Mouse (Mus musculus) liver, embryonic 14.5 days (tissue): ENCODE measurements at regions not wholly inside any gene's neighbourhood (a gene's known extent, or its start where the extent isn't known, plus 50 kb on each side); places are given as distances from the start of the nearest gene placed in this dataset.
A peak's percentile ranks its signal among the peaks of the same experiment; 100 is the strongest.

Source experiments
- ATAC-seq: fragments of 200-750 bp; cut with Nextera tagmentation; 2 replicates; pipeline ENCODE4 v1.8.0; 2017; ENCODE audit warnings: moderate number of reproducible peaks, mild to moderate bottlenecking, moderate library complexity; ENCODE audit not compliant: insufficient read depth
- DNase-seq, 3 experiments: peaks; one replicate each; pipeline ENCODE4 v3.0.0-alpha.2; 2012 to 2013; ENCODE audit warnings: low read depth in 3 of 3, low spot score in 3 of 3
- H3K27ac ChIP-seq: fragments of 300-500 bp; sonication (generic); 2 replicates; pipeline ENCODE4 v1.5.1; 2014; ENCODE audit warnings: moderate library complexity, mild to moderate bottlenecking, control low read depth, inconsistent platforms
- H3K27me3 ChIP-seq: fragments of 300-500 bp; sonication (generic); 2 replicates; pipeline ENCODE4 v1.6.1; 2014; ENCODE audit warnings: mild to moderate bottlenecking, low read length, moderate library complexity; ENCODE audit not compliant: control insufficient read depth, insufficient read depth
- H3K36me3 ChIP-seq: fragments of 300-500 bp; sonication (generic); replicated peaks from 2 replicates; pipeline ENCODE4 v1.6.1; 2014; ENCODE audit warnings: low read depth; ENCODE audit not compliant: control insufficient read depth, insufficient read depth
- H3K4me1 ChIP-seq, 2 experiments: fragments of 200-500 bp in 1 of 2; fragments of 300-500 bp in 1 of 2; sonication (generic) in 1 of 2; replicated peaks; 2 replicates each; pipeline ENCODE4 v1.6.1; 2012 to 2014; ENCODE audit warnings: antibody characterized with exemption in 1 of 2, inconsistent platforms in 1 of 2, low read length in 1 of 2; ENCODE audit not compliant: control insufficient read depth in 2 of 2, insufficient read depth in 2 of 2
- H3K4me2 ChIP-seq: fragments of 300-500 bp; sonication (generic); 2 replicates; pipeline ENCODE4 v1.6.1; 2014; ENCODE audit warnings: low read depth, mild to moderate bottlenecking, control low read depth, moderate library complexity
- H3K4me3 ChIP-seq, 2 experiments: fragments of 200-500 bp in 1 of 2; fragments of 300-500 bp in 1 of 2; sonication (generic) in 1 of 2; 2 replicates each; pipeline ENCODE4 v1.5.1; 2012 to 2014; ENCODE audit warnings: low read depth in 2 of 2, low read length in 2 of 2, mild to moderate bottlenecking in 2 of 2, control low read depth in 1 of 2, inconsistent platforms in 1 of 2, moderate library complexity in 1 of 2; ENCODE audit not compliant: insufficient read depth in 1 of 2
- H3K9ac ChIP-seq: fragments of 300-500 bp; sonication (generic); replicated peaks from 2 replicates; pipeline ENCODE4 v1.6.1; 2014; ENCODE audit warnings: mild to moderate bottlenecking, control low read depth, moderate library complexity
- H3K9me3 ChIP-seq: fragments of 300-500 bp; sonication (generic); 2 replicates; pipeline ENCODE4 v1.6.1; 2016; ENCODE audit warnings: low read length, mixed read lengths; ENCODE audit not compliant: control insufficient read depth
- CTCF ChIP-seq: IDR thresholded peaks from 2 replicates; pipeline ENCODE4 v1.5.1; 2016; ENCODE audit warnings: antibody characterized with exemption, low read depth, control low read depth
- EP300 ChIP-seq: IDR thresholded peaks from 2 replicates; pipeline ENCODE4 v1.6.1; 2016; ENCODE audit warnings: antibody characterized with exemption, low read depth
- WGBS: fragments of 180-500 bp; shearing (Covaris S2); extraction: QIAGEN DNeasy Blood & Tissue Kit; methylation state at CpG from one replicate; pipeline ENCODE4 v1.1.7; 2014; ENCODE audit not compliant: insufficient replicate concordance; 5-methylcytosine and 5-hydroxymethylcytosine counted together

DNA sequence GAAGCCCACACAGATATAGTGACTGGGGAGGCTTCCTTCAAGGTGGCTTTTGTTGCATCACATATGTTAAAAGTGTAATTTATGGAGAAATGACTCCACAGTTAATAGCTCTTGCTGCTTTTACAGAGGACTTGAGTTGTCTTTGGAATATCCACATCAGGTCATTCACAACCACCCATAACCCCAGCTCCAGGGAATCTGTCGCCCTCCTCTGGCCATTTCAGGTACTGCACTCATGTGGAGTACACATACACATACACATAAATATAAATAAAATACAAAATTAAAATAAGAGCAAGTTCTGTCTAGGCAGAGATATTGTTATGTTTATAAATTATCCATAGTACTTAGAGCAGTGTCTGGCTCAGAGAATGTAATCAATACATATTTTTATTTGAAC lies 106.5 kb downstream of the Tsen15 start:
- Histone ChIP-seq H3K4me2 (no peak overlapping the region), H3K36me3 (no peaks in the 10 kb centered on the region), H3K9me3 (no peaks in the 10 kb centered on the region), H3K27ac (no peak overlapping the region), H3K27me3 (no peaks in the 10 kb centered on the region), H3K9ac (no peak overlapping the region), H3K4me3 (no peak overlapping the region), H3K4me1 (no peaks in the 10 kb centered on the region)
- 12% methylated on average over 1 of the region's 1 CpGs for WGBS
- DNase-seq (no peak), ATAC-seq (no peak)
- TF ChIP-seq CTCF (peak; percentile 66), EP300 (no peak)

- Histone ChIP-seq H3K4me2 (no peak overlapping the region), H3K9ac (no peak overlapping the region), H3K4me1 (peaks cover 0 to 4% of the 10 kb centered on the region in 2 experiments; a peak in 2 of 4 replicates), H3K27ac (no peak overlapping the region), H3K36me3 (no peaks in the 10 kb centered on the region), H3K27me3 (no peaks in the 10 kb centered on the region), H3K9me3 (no peaks in the 10 kb centered on the region), H3K4me3 (no peak overlapping the region)
- TF ChIP-seq EP300 = no peak
- TF ChIP-seq CTCF = no peak
- 85% methylated on average over 24 of the region's 24 CpGs for whole genome bisulfite sequencing
- DNase-seq (no peak), ATAC-seq (no peak)
Measured at GRCm38 (mm10) chr1:152275011-152275410, 111.5 kb downstream of the Tsen15 start.

DNA sequence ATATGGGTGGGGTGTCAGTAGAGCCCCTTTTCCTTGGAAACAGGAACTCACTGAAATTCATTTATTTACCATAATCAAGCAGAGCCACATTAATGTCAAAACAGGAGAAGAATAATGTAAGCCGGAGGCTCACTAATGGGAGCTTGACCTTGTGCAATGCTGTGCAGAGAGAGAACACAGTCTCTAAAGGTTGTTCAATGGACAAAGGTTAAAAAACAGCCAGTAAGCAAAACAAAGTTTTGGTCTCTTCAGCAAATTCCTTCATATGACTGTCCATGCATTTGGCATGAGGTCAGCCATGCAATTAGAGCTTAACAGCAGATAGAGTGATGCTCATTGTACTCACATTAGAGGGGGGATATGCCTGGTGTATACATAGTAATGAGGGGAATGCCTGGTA lies 113.1 kb downstream of the Tsen15 start:
- TF ChIP-seq EP300 = no peak
- TF ChIP-seq CTCF = no peak
- 74% methylated on average over 1 of the region's 1 CpGs for WGBS
- Histone ChIP-seq H3K9me3 (no peaks in the 10 kb centered on the region), H3K27me3 (no peaks in the 10 kb centered on the region), H3K4me3 (no peak overlapping the region), H3K27ac (no peak overlapping the region), H3K36me3 (no peaks in the 10 kb centered on the region), H3K9ac (no peak overlapping the region), H3K4me1 (peaks cover 0 to 4% of the 10 kb centered on the region in 2 experiments; a peak in 2 of 4 replicates), H3K4me2 (no peak overlapping the region)
- no peak for DNase-seq
- ATAC-seq = no peak

- H3K27ac ChIP-seq = no peak overlapping the region
- ATAC-seq (no peak), DNase-seq (no peak)
- no peaks in the 10 kb centered on the region for H3K36me3 ChIP-seq
- H3K4me2 ChIP-seq = no peak overlapping the region
- no peak overlapping the region for H3K9ac ChIP-seq
- no peak overlapping the region for H3K4me3 ChIP-seq
- no peaks in the 10 kb centered on the region for H3K9me3 ChIP-seq
- no peaks in the 10 kb centered on the region for H3K27me3 ChIP-seq
- H3K4me1 ChIP-seq = peaks cover 0 to 4% of the 10 kb centered on the region in 2 experiments; a peak in 2 of 4 replicates
- 61% methylated on average over 10 of the region's 10 CpGs for WGBS
- no peak for TF ChIP-seq CTCF
- no peak for TF ChIP-seq EP300
Measured at GRCm38 (mm10) chr1:152269936-152270702, 116.4 kb downstream of the Tsen15 start.

DNA sequence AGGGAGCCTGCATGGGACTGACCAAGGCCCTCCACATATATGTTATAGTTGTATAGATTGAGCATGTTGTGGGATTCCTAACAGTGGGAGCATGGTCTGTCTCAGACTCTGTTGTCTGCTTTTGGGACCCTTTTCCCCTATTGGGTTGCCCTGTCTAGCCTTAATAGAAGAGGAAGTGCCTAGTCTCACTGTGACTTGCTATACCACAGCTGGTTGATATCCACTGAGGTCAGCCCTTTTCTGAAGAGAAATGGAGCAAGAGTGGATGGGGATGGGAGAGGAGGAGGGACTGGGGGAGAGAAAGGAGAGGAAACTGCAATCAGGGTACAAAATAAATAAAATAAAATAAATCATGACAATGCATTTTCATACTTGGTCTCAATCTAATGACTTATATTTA lies 120.1 kb downstream of the Tsen15 start:
- H3K4me2 ChIP-seq = no peak overlapping the region
- H3K27me3 ChIP-seq = no peaks in the 10 kb centered on the region
- H3K27ac ChIP-seq = no peak overlapping the region
- H3K4me1 ChIP-seq = peaks cover 0 to 3% of the 10 kb centered on the region in 2 experiments; a peak in 1 of 4 replicates
- TF ChIP-seq CTCF = no peak
- no peak for TF ChIP-seq EP300
- no peak overlapping the region for H3K9ac ChIP-seq
- ATAC-seq = no peak
- DNase-seq = no peak
- H3K9me3 ChIP-seq = no peaks in the 10 kb centered on the region
- H3K4me3 ChIP-seq = no peak overlapping the region
- no peaks in the 10 kb centered on the region for H3K36me3 ChIP-seq
